Mouse (Mus musculus): ENCODE results near the gene Pex16. TPM values are rescaled to one million over a fixed set of nuclear protein-coding genes. Genes with fewer than 3 reads are reported as not detected.

Pex16 gene
- total RNA-seq (2023), result 10 to 100 TPM; 30.8 to 38.2 TPM

GRCm38 (mm10) chr2:92374514-92374913, at the start of gene Pex16, which contains the start of gene Large2:
Gene Pex16, plus strand, starts transcription at chr2:92374676.
Gene Large2, minus strand, starts transcription at chr2:92374869.

GRCm38 (mm10) chr2:92381901-92382588, 7.6 kb downstream of the Pex16 start, which contains the start of gene 1700029I15Rik:
Gene 1700029I15Rik, plus strand, starts transcription at chr2:92382538.

GRCm38 (mm10) chr2:92401091-92401561, 26.6 kb downstream of the Pex16 start, which contains the start of gene Mapk8ip1:
Gene Mapk8ip1, minus strand, starts transcription at chr2:92401263.

Other genes with a start within 250 kb of the Pex16 start
- under 1 TPM in 1 of 2 experiments, not detected in 1; 0.90 TPM for gene Large2, start 193 bp downstream of the Pex16 start, total RNA-seq (2023)
- gene 1700029I15Rik, start 7.9 kb downstream of the Pex16 start, total RNA-seq (2023), result 10 to 100 TPM in 1 of 2 experiments, 1 to 10 TPM in 1; 7.8 to 11.5 TPM
- gene Mapk8ip1, start 26.6 kb downstream of the Pex16 start, total RNA-seq (2023), result under 1 TPM; 0.33 to 0.38 TPM
- gene Cry2, start 59.4 kb downstream of the Pex16 start, total RNA-seq (2023), result 10 to 100 TPM; 51.4 to 52.4 TPM
- gene Slc35c1, start 85.9 kb downstream of the Pex16 start, total RNA-seq (2023), result 10 to 100 TPM; 30.7 to 33.1 TPM
- gene Chst1, start 225.0 kb downstream of the Pex16 start, total RNA-seq (2023), result under 1 TPM in 1 of 2 experiments, not detected in 1; 0.64 TPM